Mouse (Mus musculus) hindbrain, embryonic 11.5 days (tissue): Measurements from ENCODE around the gene Prkn. TPM values are rescaled to one million over a fixed set of nuclear protein-coding genes. Genes with fewer than 3 reads are reported as not detected.
"Not testable (repeated sequence)": the region's sequence is repeated elsewhere in the genome, so short reads cannot be mapped to it uniquely, and the experiment has no call there.

Source experiments
- ATAC-seq: fragments of 200-750 bp; cut with Nextera tagmentation; 2 replicates; pipeline ENCODE4 v1.8.0; 2017; ENCODE audit warnings: mild to moderate bottlenecking, moderate TSS enrichment, moderate library complexity; ENCODE audit not compliant: low FRiP score
- DNase-seq: peaks from one replicate; pipeline ENCODE4 v3.0.0-alpha.2; 2015; ENCODE audit warnings: low spot score
- H3K27ac ChIP-seq: fragments of 300-500 bp; sonication (generic); 2 replicates; pipeline ENCODE4 v1.5.1; 2014; ENCODE audit warnings: mild to moderate bottlenecking, low read depth, low read length
- H3K27me3 ChIP-seq: fragments of 300-500 bp; sonication (generic); 2 replicates; pipeline ENCODE4 v1.6.1; 2014; ENCODE audit warnings: mild to moderate bottlenecking, low read length, moderate library complexity, mixed read lengths; ENCODE audit not compliant: control insufficient read depth, insufficient read depth
- H3K36me3 ChIP-seq: fragments of 300-500 bp; sonication (generic); 2 replicates; pipeline ENCODE4 v1.6.1; 2014; ENCODE audit warnings: mild to moderate bottlenecking, low read length, moderate library complexity, mixed read lengths; ENCODE audit not compliant: control insufficient read depth, insufficient read depth
- H3K4me1 ChIP-seq: fragments of 300-500 bp; sonication (generic); replicated peaks from 2 replicates; pipeline ENCODE4 v1.6.1; 2014; ENCODE audit warnings: low read length, mixed read lengths; ENCODE audit not compliant: control insufficient read depth, insufficient read depth
- H3K4me2 ChIP-seq: fragments of 300-500 bp; sonication (generic); replicated peaks from 2 replicates; pipeline ENCODE4 v1.6.1; 2014; ENCODE audit warnings: mild to moderate bottlenecking, low read depth, low read length
- H3K4me3 ChIP-seq: fragments of 300-500 bp; sonication (generic); 2 replicates; pipeline ENCODE4 v1.5.1; 2014; ENCODE audit warnings: low read depth, low read length
- H3K9ac ChIP-seq: fragments of 300-500 bp; sonication (generic); 2 replicates; pipeline ENCODE4 v1.6.1; 2014; ENCODE audit warnings: low read depth, low read length
- H3K9me3 ChIP-seq: fragments of 300-500 bp; sonication (generic); 2 replicates; pipeline ENCODE4 v1.6.1; 2016; ENCODE audit warnings: low read length; ENCODE audit not compliant: control insufficient read depth
- WGBS: fragments of 180-500 bp; shearing (Covaris S2); extraction: QIAGEN DNeasy Blood & Tissue Kit; methylation state at CpG from one replicate; pipeline ENCODE4 v1.1.7; 2014; 5-methylcytosine and 5-hydroxymethylcytosine counted together
- polyA plus RNA-seq: library from polyadenylated mRNA; unstranded; fragments of >200 nt; fragmentation: Nextera tagmentation; extraction: Ambion mirVana; gene quantifications from 2 replicates; pipeline ENCODE4 v1.2.1, GENCODE M21; 2014

Gene Prkn
- polyA plus RNA-seq, 1 experiment from 2014 or later, result 1.9 TPM

- H3K9ac ChIP-seq, ATAC-seq, H3K9me3 ChIP-seq, H3K4me3 ChIP-seq, H3K4me1 ChIP-seq, H3K4me2 ChIP-seq, H3K27me3 ChIP-seq, H3K36me3 ChIP-seq, H3K27ac ChIP-seq, DNase-seq: not testable (repeated sequence)
- WGBS, result 83% methylated on average over 3 of the region's 3 CpGs
Measured at GRCm38 (mm10) chr17:11994754-11995153, 1154.6 kb downstream of the Prkn start.

DNA sequence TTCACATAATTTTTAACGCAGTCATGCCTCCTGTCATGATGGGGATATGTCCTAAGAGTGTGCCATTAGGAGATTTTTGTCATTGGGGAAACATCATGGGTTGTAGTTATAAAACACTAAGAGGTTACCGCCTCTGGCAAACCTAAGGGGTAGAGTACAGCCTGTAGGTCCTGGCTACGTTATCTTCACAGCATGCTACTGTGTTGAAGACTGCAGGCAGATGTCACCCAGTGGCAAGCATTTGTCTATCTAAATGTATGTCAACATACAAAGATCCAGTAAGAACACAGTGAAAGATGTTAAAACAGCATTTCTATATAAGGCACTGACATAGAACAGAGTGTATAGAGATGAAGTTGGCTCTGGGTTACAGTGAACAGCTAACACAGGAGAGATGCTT, 1155.3 kb downstream of the Prkn start:
- H3K27ac ChIP-seq, result no peak overlapping the region
- no peak for ATAC-seq

DNA sequence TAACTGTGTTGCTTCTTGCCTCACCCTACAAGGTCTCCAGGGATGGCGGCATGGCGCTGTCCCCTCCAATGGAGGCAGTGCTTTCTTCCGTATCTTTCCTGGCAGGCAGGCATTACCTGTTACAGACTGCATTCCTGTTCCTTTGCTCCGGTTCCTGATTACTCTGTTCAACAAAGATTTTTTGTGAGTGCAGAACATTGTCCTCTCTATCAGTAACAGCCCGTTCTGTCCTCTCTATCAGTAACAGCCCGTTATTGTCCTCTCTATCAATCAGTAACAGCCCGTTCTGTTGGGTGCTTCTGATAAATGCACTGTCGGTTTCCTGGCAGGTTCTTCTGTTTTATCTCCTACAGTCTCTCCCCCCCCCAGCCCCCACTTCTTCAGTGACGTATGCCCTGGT, 1156.1 kb downstream of the Prkn start:
- Histone ChIP-seq H3K4me1 (no peaks in the 10 kb centered on the region; the same call in 1 of the 2 replicates), H3K4me2 (no peak overlapping the region), H3K36me3 (no peaks in the 10 kb centered on the region), H3K4me3 (no peak overlapping the region), H3K9ac (no peak overlapping the region), H3K27ac (no peak overlapping the region), H3K27me3 (no peaks in the 10 kb centered on the region), H3K9me3 (no peaks in the 10 kb centered on the region)
- ATAC-seq, result no peak
- 59% methylated on average over 9 of the region's 9 CpGs for WGBS
- DNase-seq, result no peak

More for the DNA sequence above, 1155.3 kb downstream of the Prkn start:
- no peak for DNase-seq
- H3K36me3 ChIP-seq, result no peaks in the 10 kb centered on the region
- no peaks in the 10 kb centered on the region for H3K9me3 ChIP-seq
- no peaks in the 10 kb centered on the region; the same call in 1 of the 2 replicates for H3K4me1 ChIP-seq
- no peak overlapping the region for H3K4me2 ChIP-seq
- no peak overlapping the region for H3K9ac ChIP-seq
- H3K27me3 ChIP-seq, result no peaks in the 10 kb centered on the region
- no peak overlapping the region for H3K4me3 ChIP-seq
- WGBS, result 87% methylated on average over 3 of the region's 3 CpGs

- no peak for DNase-seq
- Histone ChIP-seq H3K4me1 (no peaks in the 10 kb centered on the region), H3K36me3 (no peaks in the 10 kb centered on the region), H3K27ac (no peak overlapping the region), H3K27me3 (no peaks in the 10 kb centered on the region), H3K9ac (no peak overlapping the region), H3K9me3 (no peaks in the 10 kb centered on the region), H3K4me2 (no peak overlapping the region), H3K4me3 (no peak overlapping the region)
- ATAC-seq, result no peak
- 76% methylated on average over 9 of the region's 9 CpGs for WGBS
Measured at GRCm38 (mm10) chr17:12000285-12000684, 1160.1 kb downstream of the Prkn start.

GRCm38 (mm10) chr17:12021326-12021725, 1181.1 kb downstream of the Prkn start:
- no peak overlapping the region for H3K27ac ChIP-seq
- H3K9ac ChIP-seq, result no peak overlapping the region
- ATAC-seq (no peak), DNase-seq (no peak)
- H3K4me2 ChIP-seq, result no peak overlapping the region
- H3K9me3 ChIP-seq, result no peaks in the 10 kb centered on the region
- 41% methylated on average over 3 of the region's 3 CpGs for WGBS
- no peaks in the 10 kb centered on the region for H3K4me1 ChIP-seq
- no peaks in the 10 kb centered on the region for H3K36me3 ChIP-seq
- no peak overlapping the region for H3K4me3 ChIP-seq
- H3K27me3 ChIP-seq, result no peaks in the 10 kb centered on the region

- DNase-seq (no peak), ATAC-seq (0 out of 2 replicates have a peak, but pooled peaks have one; percentile 10)
- Histone ChIP-seq H3K4me3 (no peak overlapping the region), H3K27ac (no peak overlapping the region), H3K9me3 (no peaks in the 10 kb centered on the region), H3K4me1 (peaks cover 6% of the 10 kb centered on the region; the same call in 1 of the 2 replicates), H3K27me3 (no peaks in the 10 kb centered on the region), H3K36me3 (no peaks in the 10 kb centered on the region), H3K4me2 (no peak overlapping the region), H3K9ac (no peak overlapping the region)
- WGBS, result 71% methylated on average over 5 of the region's 5 CpGs
Measured at GRCm38 (mm10) chr17:12029362-12029761, 1189.2 kb downstream of the Prkn start.

DNA sequence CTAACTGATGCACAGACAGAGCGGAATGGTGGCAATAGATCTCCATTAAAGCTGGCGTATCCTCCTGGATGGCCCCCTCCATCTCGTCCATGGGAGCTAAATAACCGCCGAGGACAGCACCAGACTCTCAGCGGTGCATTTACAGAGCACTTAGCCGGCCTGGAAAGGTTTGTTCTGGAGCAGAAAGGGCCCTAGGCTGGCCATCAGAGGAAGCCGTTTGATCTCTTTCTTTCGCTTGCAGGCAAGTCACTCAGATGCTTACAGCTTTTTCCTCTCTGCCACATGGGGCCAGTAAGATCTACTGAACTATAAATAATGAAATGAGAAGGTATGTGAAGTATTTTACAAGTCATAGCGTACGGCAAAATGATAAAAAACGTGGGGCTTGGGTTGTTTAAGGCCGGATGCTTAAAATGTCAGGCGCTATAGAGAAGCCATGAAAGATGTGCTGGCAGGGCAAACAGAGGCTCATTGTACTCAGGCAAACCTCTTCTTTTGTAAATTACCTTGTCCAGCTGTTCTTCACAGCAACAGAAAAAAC, 1189.8 kb downstream of the Prkn start:
- H3K9ac ChIP-seq, result no peak overlapping the region
- H3K36me3 ChIP-seq, result no peaks in the 10 kb centered on the region
- WGBS, result 15% methylated on average over 14 of the region's 14 CpGs
- peaks cover 6% of the 10 kb centered on the region; the same call in 1 of the 2 replicates for H3K4me1 ChIP-seq
- peak; percentile 41 for DNase-seq
- peak overlapping the region; percentile 49; the same call in 1 of the 2 replicates for H3K27ac ChIP-seq
- peak overlapping the region; percentile 6; the same call in 1 of the 2 replicates for H3K4me2 ChIP-seq
- ATAC-seq, result peak; percentile 40; the same call in 1 of the 2 replicates
- H3K27me3 ChIP-seq, result no peaks in the 10 kb centered on the region
- no peak overlapping the region for H3K4me3 ChIP-seq
- no peaks in the 10 kb centered on the region for H3K9me3 ChIP-seq

DNA sequence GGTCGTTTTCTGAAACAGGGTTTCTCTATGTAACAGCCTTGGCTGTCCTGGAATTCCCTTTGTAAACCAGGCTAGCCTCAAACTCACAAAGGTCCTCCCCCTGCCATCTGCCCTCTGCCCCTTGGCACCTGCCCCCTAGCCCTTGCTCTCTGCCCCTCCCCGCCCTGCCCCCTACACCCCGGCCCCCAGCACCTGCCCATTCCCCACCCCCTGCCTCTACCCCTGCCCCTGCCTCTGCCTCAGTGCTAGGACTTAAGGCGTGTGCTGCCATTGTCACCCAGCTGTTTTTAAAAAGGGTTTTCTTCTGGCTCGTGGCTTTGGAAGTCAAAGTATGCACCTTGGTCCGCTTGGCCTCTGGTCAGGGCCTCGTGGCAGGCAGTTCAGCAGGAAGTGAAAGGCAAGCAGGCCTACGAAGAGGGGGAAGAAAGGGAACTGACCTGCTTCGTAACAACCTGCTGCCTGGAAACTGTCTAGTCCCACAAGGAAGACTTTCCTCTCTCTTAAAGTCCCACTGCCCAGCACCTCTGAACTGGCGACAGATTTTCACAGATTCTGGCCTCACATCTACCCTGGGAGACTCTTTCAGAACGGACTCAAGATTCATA, 1190.5 kb downstream of the Prkn start:
- no peak overlapping the region; the same call in 1 of the 2 replicates for H3K9ac ChIP-seq
- no peaks in the 10 kb centered on the region for H3K36me3 ChIP-seq
- H3K27me3 ChIP-seq, result no peaks in the 10 kb centered on the region
- peak; percentile 37 for DNase-seq
- no peaks in the 10 kb centered on the region for H3K9me3 ChIP-seq
- WGBS, result 6% methylated on average over 11 of the region's 11 CpGs
- no peak overlapping the region for H3K4me3 ChIP-seq
- peak overlapping the region; percentile 6 for H3K4me2 ChIP-seq
- peaks cover 6% of the 10 kb centered on the region; the same call in 1 of the 2 replicates for H3K4me1 ChIP-seq
- ATAC-seq, result peak; percentile 48
- H3K27ac ChIP-seq, result peak overlapping the region; percentile 49; the same call in 1 of the 2 replicates
